Mouse (Mus musculus) stomach, adult 2 months (tissue): Measurements from ENCODE around the gene Fxyd4. TPM values are rescaled to one million over a fixed set of nuclear protein-coding genes. Genes with fewer than 3 reads are reported as not detected.

Experiments
- polyA plus RNA-seq: library from polyadenylated mRNA; depleted of rRNA; stranded (reverse); fragments of >200 nt; gene quantifications from 2 replicates; pipeline ENCODE4 v1.2.3, GENCODE M21; 2012; rRNA removed

Gene Fxyd4
- polyA plus RNA-seq = not detected in 2 replicates

GRCm38 (mm10) chr6:117937222-117937932 lies at the start of gene Fxyd4:
Gene Fxyd4, minus strand, starts transcription at chr6:117937692.

DNA sequence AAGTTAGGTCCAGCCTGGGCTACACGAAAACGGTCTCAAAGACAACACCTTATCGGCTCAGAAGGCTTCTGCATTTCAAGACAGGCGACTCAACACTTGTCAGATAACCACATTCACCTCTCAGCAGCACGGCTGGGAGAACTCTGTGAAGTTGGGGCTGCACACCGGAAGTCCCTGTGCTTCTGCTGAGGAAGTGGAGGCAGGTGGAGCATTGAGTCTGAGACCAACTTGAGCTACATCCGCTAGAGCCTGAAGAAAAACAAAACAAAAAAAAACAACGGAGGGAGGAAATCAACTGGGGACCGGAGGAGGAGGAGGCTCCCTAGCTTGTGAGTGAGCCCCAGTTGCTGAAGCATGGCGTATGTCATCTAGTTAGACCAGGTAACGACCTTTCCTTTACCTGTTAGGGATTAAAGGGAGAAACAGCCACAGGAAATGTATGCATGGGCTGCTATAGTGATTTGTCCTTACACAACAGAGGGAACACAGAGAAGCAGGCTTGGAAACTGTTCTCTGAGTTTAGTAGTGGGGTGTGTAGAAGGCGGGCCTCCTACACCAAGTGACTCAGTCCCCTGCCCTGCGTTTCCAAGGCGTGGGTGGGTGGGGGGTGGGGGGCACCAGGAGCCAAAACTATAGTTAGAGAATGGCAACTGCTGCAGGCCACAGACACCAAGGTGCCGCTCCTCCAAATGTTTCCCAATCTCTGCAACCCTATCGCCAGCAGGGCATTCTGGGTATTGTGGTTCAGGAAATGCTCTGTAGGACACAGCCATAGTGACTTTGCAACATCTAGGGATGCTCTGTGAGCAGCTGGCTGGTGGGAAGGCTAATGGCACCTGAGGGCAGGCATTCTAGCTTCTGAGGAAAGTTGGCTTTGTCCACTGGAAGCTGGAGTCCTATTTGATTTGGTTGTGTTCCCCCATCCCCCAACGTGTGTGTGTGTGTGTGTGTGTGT lies 37.1 kb downstream of the Fxyd4 start, which contains the start of gene Hnrnpf:
TSS of gene Hnrnpf (plus strand) at position 199 of the 955 bp plus-strand sequence.

Other genes starting within 250 kb of the Fxyd4 start
- 7.1 and 7.4 TPM in 2 replicates for gene Zfp637, start 96.5 kb downstream of the Fxyd4 start, polyA plus RNA-seq
- gene Zfp239, start 75.6 kb downstream of the Fxyd4 start, polyA plus RNA-seq = 0.30 and 0.44 TPM in 2 replicates
- gene Hnrnpf, start 37.4 kb downstream of the Fxyd4 start, polyA plus RNA-seq = 28.2 and 32.1 TPM in 2 replicates
- 0.06 and 0.13 TPM in 2 replicates for gene Rasgef1a, start 73.7 kb upstream of the Fxyd4 start, polyA plus RNA-seq
- gene Csgalnact2, start 201.4 kb upstream of the Fxyd4 start, polyA plus RNA-seq = 0.19 and 0.23 TPM in 2 replicates